Mouse (Mus musculus) heart, adult 2 months (tissue): ENCODE measurements around the gene Zfp62. TPM values are rescaled to one million over a fixed set of nuclear protein-coding genes. Genes with fewer than 3 reads are reported as not detected.
A peak's percentile ranks its signal among the peaks of the same experiment; 100 is the strongest.

ENCODE experiments used
- DNase-seq, 2 experiments: peaks; one replicate each; pipeline ENCODE4 v3.0.0; 2021
- H3K27ac ChIP-seq: fragments of 200-600 bp; 2 replicates; pipeline ENCODE4 v1.8.1; 2022
- H3K27me3 ChIP-seq: fragments of 200-500 bp; 2 replicates; pipeline ENCODE4 v1.6.1; 2012; ENCODE audit warnings: mild to moderate bottlenecking, low read length, inconsistent platforms, mixed read lengths; ENCODE audit not compliant: control insufficient read depth, insufficient read depth
- H3K36me3 ChIP-seq: fragments of 200-500 bp; 2 replicates; pipeline ENCODE4 v1.6.1; 2012; ENCODE audit warnings: low read length, inconsistent platforms; ENCODE audit not compliant: control insufficient read depth, insufficient read depth
- H3K4me1 ChIP-seq: fragments of 200-500 bp; 2 replicates; pipeline ENCODE4 v1.6.1; 2011; ENCODE audit warnings: low read length; ENCODE audit not compliant: control insufficient read depth, insufficient read depth
- H3K4me3 ChIP-seq: fragments of 200-600 bp; 2 replicates; pipeline ENCODE4 v1.8.1; 2022
- H3K79me2 ChIP-seq: fragments of 200-500 bp; replicated peaks from 2 replicates; pipeline ENCODE4 v1.6.1; 2012; ENCODE audit warnings: mild to moderate bottlenecking, inconsistent platforms, low read length, moderate library complexity, mixed read lengths; ENCODE audit not compliant: control insufficient read depth, insufficient read depth
- H3K9ac ChIP-seq: fragments of 200-500 bp; 2 replicates; pipeline ENCODE4 v1.6.1; 2012; ENCODE audit warnings: low read depth, mild to moderate bottlenecking, control low read depth, inconsistent platforms, low read length, mixed read lengths
- CTCF ChIP-seq: fragments of 200-600 bp; IDR thresholded peaks from 2 replicates; pipeline ENCODE4 v1.8.1; 2022; ENCODE audit warnings: antibody characterized with exemption, mild to moderate bottlenecking, moderate library complexity
- EP300 ChIP-seq: fragments of 200-500 bp; IDR thresholded peaks from 2 replicates; pipeline ENCODE4 v1.6.1; 2011; ENCODE audit warnings: low read depth, low read length, control low read depth; ENCODE audit not compliant: insufficient read depth
- POLR2A ChIP-seq: fragments of 200-500 bp; IDR thresholded peaks from 2 replicates; pipeline ENCODE4 v1.6.1; 2011; ENCODE audit warnings: mild to moderate bottlenecking, low read depth, low read length, control low read depth; ENCODE audit not compliant: insufficient read depth
- WGBS: fragments of 180-500 bp; shearing (Covaris S2); methylation state at CpG from one replicate; pipeline ENCODE4 v1.1.7; 2018; 5-methylcytosine and 5-hydroxymethylcytosine counted together
- intact Hi-C: fragments of 180-260 bp; cut with DNase I; formaldehyde crosslinking; loops from one replicate; pipeline ENCODE4 v1.15.1; 2025
- polyA plus RNA-seq: library from polyadenylated mRNA; depleted of rRNA; stranded (reverse); fragments of >200 nt; gene quantifications from 2 replicates; pipeline ENCODE4 v1.2.3, GENCODE M21; 2012
- total RNA-seq, 2 experiments: library from RNA; stranded (reverse); gene quantifications; 2 replicates each; pipeline ENCODE4 v1.2.3; 2021

The Zfp62 gene
- total and polyA plus RNA-seq, 3 experiments = 2.9 to 28.9 (median 23.9) TPM

GRCm38 (mm10) chr11:49261313-49261855 is 58.3 kb downstream of the Zfp62 start:
- intact Hi-C loops = no loop called here
- 92% methylated on average over 14 of the region's 14 CpGs for WGBS
- H3K9ac ChIP-seq = no peak overlapping the region
- no peak for DNase-seq
- H3K27me3 ChIP-seq = no peaks in the 10 kb centered on the region
- H3K36me3 ChIP-seq = peaks cover 24% of the 10 kb centered on the region
- TF ChIP-seq CTCF (no peak), POLR2A (no peak), EP300 (no peak)
- H3K4me1 ChIP-seq = peaks cover 11% of the 10 kb centered on the region
- peaks cover 4% of the 10 kb centered on the region for H3K79me2 ChIP-seq
- peak overlapping the region; percentile 42 for H3K27ac ChIP-seq
- no peak overlapping the region for H3K4me3 ChIP-seq

GRCm38 (mm10) chr11:49262286-49262685 is 59.2 kb downstream of the Zfp62 start:
- WGBS = 69% methylated on average over 5 of the region's 5 CpGs
- H3K36me3 ChIP-seq = peaks cover 18% of the 10 kb centered on the region

GRCm38 (mm10) chr11:49263149-49263548 is 60.1 kb downstream of the Zfp62 start:
- WGBS = 64% methylated on average over 6 of the region's 6 CpGs
- peaks cover 16% of the 10 kb centered on the region for H3K36me3 ChIP-seq
- H3K9ac ChIP-seq = no peak overlapping the region
- peaks cover 14% of the 10 kb centered on the region for H3K4me1 ChIP-seq
- H3K79me2 ChIP-seq = peaks cover 4% of the 10 kb centered on the region
- no peak overlapping the region for H3K4me3 ChIP-seq
- no peak for TF ChIP-seq EP300
- TF ChIP-seq CTCF = no peak
- TF ChIP-seq POLR2A = no peak
- no peak for DNase-seq
- H3K27ac ChIP-seq = no peak overlapping the region
- H3K27me3 ChIP-seq = no peaks in the 10 kb centered on the region
- intact Hi-C loops = no loop called here

More at GRCm38 (mm10) chr11:49262286-49262685, 59.2 kb downstream of the Zfp62 start:
- intact Hi-C loops = no loop called here
- H3K27ac ChIP-seq = peak overlapping the region; percentile 15
- no peak overlapping the region for H3K4me3 ChIP-seq
- peaks cover 4% of the 10 kb centered on the region for H3K79me2 ChIP-seq
- peaks cover 13% of the 10 kb centered on the region for H3K4me1 ChIP-seq
- TF ChIP-seq CTCF = no peak
- TF ChIP-seq POLR2A = no peak
- no peak for TF ChIP-seq EP300
- no peaks in the 10 kb centered on the region for H3K27me3 ChIP-seq
- DNase-seq = no peak
- H3K9ac ChIP-seq = 0 out of 2 replicates have a peak overlapping the region, but pooled peaks have one; percentile 14

GRCm38 (mm10) chr11:49264081-49264480 is 61.0 kb downstream of the Zfp62 start:
- H3K9ac ChIP-seq = no peak overlapping the region
- no peak for TF ChIP-seq POLR2A
- no peak for TF ChIP-seq CTCF
- no peak for TF ChIP-seq EP300
- H3K4me3 ChIP-seq = no peak overlapping the region
- H3K79me2 ChIP-seq = peaks cover 4% of the 10 kb centered on the region
- H3K4me1 ChIP-seq = peaks cover 14% of the 10 kb centered on the region
- no peaks in the 10 kb centered on the region for H3K27me3 ChIP-seq
- 63% methylated on average over 7 of the region's 7 CpGs for WGBS
- H3K36me3 ChIP-seq = peaks cover 14% of the 10 kb centered on the region
- no peak for DNase-seq
- intact Hi-C loops = no loop called here
- H3K27ac ChIP-seq = no peak overlapping the region

GRCm38 (mm10) chr11:49264622-49265021 is 61.5 kb downstream of the Zfp62 start:
- intact Hi-C loops = loop anchor here (5.0 kb wide), 1 partner anchor 392 kb away; the partner anchor contains the start of gene Irgm1

GRCm38 (mm10) chr11:49265101-49265500 is 62.0 kb downstream of the Zfp62 start:
- peaks cover 12% of the 10 kb centered on the region for H3K4me1 ChIP-seq
- H3K4me3 ChIP-seq = no peak overlapping the region
- DNase-seq = no peak
- 56% methylated on average over 8 of the region's 8 CpGs for WGBS
- no peak overlapping the region for H3K9ac ChIP-seq
- H3K79me2 ChIP-seq = peaks cover 4% of the 10 kb centered on the region
- peaks cover 9% of the 10 kb centered on the region for H3K36me3 ChIP-seq
- TF ChIP-seq CTCF (no peak), EP300 (no peak), POLR2A (no peak)
- intact Hi-C loops = loop anchor here (5.0 kb wide), 1 partner anchor 393 kb away; the partner anchor contains the start of gene Irgm1
- H3K27ac ChIP-seq = no peak overlapping the region
- H3K27me3 ChIP-seq = no peaks in the 10 kb centered on the region

More at GRCm38 (mm10) chr11:49264622-49265021, 61.5 kb downstream of the Zfp62 start:
- Histone ChIP-seq H3K4me1 (peaks cover 14% of the 10 kb centered on the region), H3K4me3 (no peak overlapping the region), H3K79me2 (peaks cover 4% of the 10 kb centered on the region), H3K27ac (no peak overlapping the region), H3K27me3 (no peaks in the 10 kb centered on the region), H3K9ac (no peak overlapping the region), H3K36me3 (peaks cover 14% of the 10 kb centered on the region)
- 67% methylated on average over 11 of the region's 11 CpGs for WGBS
- DNase-seq = no peak
- TF ChIP-seq CTCF (no peak), EP300 (no peak), POLR2A (no peak)
